Mouse (Mus musculus): Measurements from ENCODE around the gene Sp110. TPM values are rescaled to one million over a fixed set of nuclear protein-coding genes. Genes with fewer than 3 reads are reported as not detected.
"Not testable (repeated sequence)": the region's sequence is repeated elsewhere in the genome, so short reads cannot be mapped to it uniquely, and the experiment has no call there.

The Sp110 gene
- polyA plus RNA-seq, 1 experiment from 2014 or later, result 0.33 TPM

GRCm38 (mm10) chr1:85575376-85575775, 23.2 kb downstream of the Sp110 start, which contains the start of gene G530012D18Rik:
Gene G530012D18Rik, plus strand, starts transcription at chr1:85575676.
- not testable (repeated sequence) for H3K4me1 ChIP-seq (replicated peaks; ENCODE audit: control insufficient read depth, insufficient read depth, low read length); H3K27ac ChIP-seq (ENCODE audit: low read length); H3K9ac ChIP-seq (replicated peaks; ENCODE audit: low read depth, low read length); H3K4me3 ChIP-seq (replicated peaks; ENCODE audit: low read length); H3K36me3 ChIP-seq (ENCODE audit: control insufficient read depth, insufficient read depth); ATAC-seq; H3K4me2 ChIP-seq (ENCODE audit: low read length); H3K9me3 ChIP-seq (ENCODE audit: control insufficient read depth, low read length); H3K27me3 ChIP-seq (replicated peaks; ENCODE audit: control insufficient read depth, insufficient read depth, low read length)
- 82% methylated on average over 2 of the region's 3 CpGs for WGBS

GRCm38 (mm10) chr1:85573554-85573953, 25.1 kb downstream of the Sp110 start:
- ATAC-seq; H3K36me3 ChIP-seq (ENCODE audit: control insufficient read depth, insufficient read depth): not testable (repeated sequence)

GRCm38 (mm10) chr1:85555261-85555660, 43.4 kb downstream of the Sp110 start:
- not testable (repeated sequence) for ATAC-seq
- 79% methylated on average over 4 of the region's 4 CpGs for WGBS

More at GRCm38 (mm10) chr1:85573554-85573953, 25.1 kb downstream of the Sp110 start:
- H3K27ac ChIP-seq (ENCODE audit: low read length); H3K4me1 ChIP-seq (replicated peaks; ENCODE audit: control insufficient read depth, insufficient read depth, low read length); H3K9ac ChIP-seq (replicated peaks; ENCODE audit: low read depth, low read length); H3K9me3 ChIP-seq (ENCODE audit: control insufficient read depth, low read length); H3K4me2 ChIP-seq (ENCODE audit: low read length); H3K27me3 ChIP-seq (replicated peaks; ENCODE audit: control insufficient read depth, insufficient read depth, low read length); H3K4me3 ChIP-seq (replicated peaks; ENCODE audit: low read length): not testable (repeated sequence)
- WGBS, result 71% methylated on average over 4 of the region's 4 CpGs

GRCm38 (mm10) chr1:85546442-85546841, 52.2 kb downstream of the Sp110 start:
- not testable (repeated sequence) for H3K27me3 ChIP-seq (replicated peaks; ENCODE audit: control insufficient read depth, insufficient read depth, low read length); H3K4me1 ChIP-seq (replicated peaks; ENCODE audit: control insufficient read depth, insufficient read depth, low read length); ATAC-seq; H3K9ac ChIP-seq (replicated peaks; ENCODE audit: low read depth, low read length); H3K36me3 ChIP-seq (ENCODE audit: control insufficient read depth, insufficient read depth); H3K27ac ChIP-seq (ENCODE audit: low read length); H3K4me3 ChIP-seq (replicated peaks; ENCODE audit: low read length); H3K4me2 ChIP-seq (ENCODE audit: low read length); H3K9me3 ChIP-seq (ENCODE audit: control insufficient read depth, low read length)

More at GRCm38 (mm10) chr1:85555261-85555660, 43.4 kb downstream of the Sp110 start:
- not testable (repeated sequence) for H3K9me3 ChIP-seq (ENCODE audit: control insufficient read depth, low read length); H3K27me3 ChIP-seq (replicated peaks; ENCODE audit: control insufficient read depth, insufficient read depth, low read length); H3K36me3 ChIP-seq (ENCODE audit: control insufficient read depth, insufficient read depth); H3K4me3 ChIP-seq (replicated peaks; ENCODE audit: low read length); H3K4me2 ChIP-seq (ENCODE audit: low read length); H3K4me1 ChIP-seq (replicated peaks; ENCODE audit: control insufficient read depth, insufficient read depth, low read length); H3K27ac ChIP-seq (ENCODE audit: low read length); H3K9ac ChIP-seq (replicated peaks; ENCODE audit: low read depth, low read length)

- H3K4me2 ChIP-seq (ENCODE audit: low read length); ATAC-seq; H3K9me3 ChIP-seq (ENCODE audit: control insufficient read depth, low read length); H3K36me3 ChIP-seq (ENCODE audit: control insufficient read depth, insufficient read depth); H3K4me1 ChIP-seq (replicated peaks; ENCODE audit: control insufficient read depth, insufficient read depth, low read length); H3K27ac ChIP-seq (ENCODE audit: low read length); H3K27me3 ChIP-seq (replicated peaks; ENCODE audit: control insufficient read depth, insufficient read depth, low read length); H3K9ac ChIP-seq (replicated peaks; ENCODE audit: low read depth, low read length); H3K4me3 ChIP-seq (replicated peaks; ENCODE audit: low read length): not testable (repeated sequence)
- 84% methylated on average over 3 of the region's 4 CpGs for WGBS
Observed at GRCm38 (mm10) chr1:85543818-85544217, 54.8 kb downstream of the Sp110 start.

- not testable (repeated sequence) for H3K27me3 ChIP-seq (replicated peaks; ENCODE audit: control insufficient read depth, insufficient read depth, low read length); H3K4me3 ChIP-seq (replicated peaks; ENCODE audit: low read length); H3K9me3 ChIP-seq (ENCODE audit: control insufficient read depth, low read length); H3K9ac ChIP-seq (replicated peaks; ENCODE audit: low read depth, low read length); ATAC-seq; H3K27ac ChIP-seq (ENCODE audit: low read length); H3K4me2 ChIP-seq (ENCODE audit: low read length); H3K4me1 ChIP-seq (replicated peaks; ENCODE audit: control insufficient read depth, insufficient read depth, low read length); H3K36me3 ChIP-seq (ENCODE audit: control insufficient read depth, insufficient read depth)
- WGBS, result 78% methylated on average over 13 of the region's 15 CpGs
Observed at GRCm38 (mm10) chr1:85528451-85529110, 70.0 kb downstream of the Sp110 start.

Other genes with a start within 250 kb of the Sp110 start
- gene G530012D18Rik, start 23.1 kb downstream of the Sp110 start, polyA plus RNA-seq (2015; fragmentation: Nextera tagmentation; extraction: Ambion mirVana), result not detected in 2 replicates
- gene Sp140, start 1.6 kb upstream of the Sp110 start, polyA plus RNA-seq (2015; fragmentation: Nextera tagmentation; extraction: Ambion mirVana), result 0.32 and 0.60 TPM in 2 replicates
- gene Sp100, start 51.2 kb upstream of the Sp110 start, polyA plus RNA-seq (2015; fragmentation: Nextera tagmentation; extraction: Ambion mirVana), result 0.98 TPM in 1 of 2 replicates, not detected in the other
- gene A630001G21Rik, start 179.8 kb upstream of the Sp110 start, polyA plus RNA-seq (2015; fragmentation: Nextera tagmentation; extraction: Ambion mirVana), result 0.32 and 0.81 TPM in 2 replicates
- 47.1 and 50.2 TPM in 2 replicates for gene Cab39, start 194.6 kb upstream of the Sp110 start, polyA plus RNA-seq (2015; fragmentation: Nextera tagmentation; extraction: Ambion mirVana)

Data from forebrain, embryonic 16.5 days (tissue).